Mouse (Mus musculus) heart, embryonic 12.5 days (tissue): ENCODE results near the gene Rnf43. TPM values are rescaled to one million over a fixed set of nuclear protein-coding genes. Genes with fewer than 3 reads are reported as not detected.

Experiments used
- ATAC-seq: fragments of 200-750 bp; cut with Nextera tagmentation; 2 replicates; pipeline ENCODE4 v1.8.0; 2017; ENCODE audit warnings: moderate TSS enrichment, moderate library complexity; ENCODE audit not compliant: insufficient number of reproducible peaks, low FRiP score
- H3K27ac ChIP-seq: fragments of 300-500 bp; sonication (generic); 2 replicates; pipeline ENCODE4 v1.5.1; 2016; ENCODE audit warnings: mild to moderate bottlenecking, moderate library complexity; ENCODE audit not compliant: poor library complexity, severe bottlenecking
- H3K27me3 ChIP-seq: fragments of 300-500 bp; sonication (generic); replicated peaks from 2 replicates; pipeline ENCODE4 v1.6.1; 2016; ENCODE audit warnings: mild to moderate bottlenecking, moderate library complexity
- H3K36me3 ChIP-seq: fragments of 300-500 bp; sonication (generic); 2 replicates; pipeline ENCODE4 v1.6.1; 2016; ENCODE audit warnings: mild to moderate bottlenecking, moderate library complexity
- H3K4me1 ChIP-seq: fragments of 300-500 bp; sonication (generic); replicated peaks from 2 replicates; pipeline ENCODE4 v1.6.1; 2016; ENCODE audit warnings: mild to moderate bottlenecking
- H3K4me2 ChIP-seq: fragments of 300-500 bp; sonication (generic); 2 replicates; pipeline ENCODE4 v1.6.1; 2016; ENCODE audit warnings: mild to moderate bottlenecking, moderate library complexity
- H3K4me3 ChIP-seq: fragments of 300-500 bp; sonication (generic); 2 replicates; pipeline ENCODE4 v1.5.1; 2016; ENCODE audit warnings: mild to moderate bottlenecking
- H3K9ac ChIP-seq: fragments of 300-500 bp; sonication (generic); 2 replicates; pipeline ENCODE4 v1.6.1; 2016; ENCODE audit warnings: mild to moderate bottlenecking, moderate library complexity
- H3K9me3 ChIP-seq: fragments of 300-500 bp; sonication (generic); replicated peaks from 2 replicates; pipeline ENCODE4 v1.6.1; 2016; ENCODE audit warnings: mild to moderate bottlenecking, moderate library complexity
- WGBS: fragments of 180-500 bp; shearing (Covaris S2); methylation state at CpG from one replicate; pipeline ENCODE4 v1.1.7; 2016; 5-methylcytosine and 5-hydroxymethylcytosine counted together
- polyA plus RNA-seq: library from polyadenylated mRNA; unstranded; fragments of >200 nt; fragmentation: Nextera tagmentation; extraction: Ambion mirVana; gene quantifications from 2 replicates; pipeline ENCODE4 v1.2.1, GENCODE M21; 2016

Rnf43 gene
- polyA plus RNA-seq, 1 experiment from 2014 or later, result 1.9 TPM

DNA sequence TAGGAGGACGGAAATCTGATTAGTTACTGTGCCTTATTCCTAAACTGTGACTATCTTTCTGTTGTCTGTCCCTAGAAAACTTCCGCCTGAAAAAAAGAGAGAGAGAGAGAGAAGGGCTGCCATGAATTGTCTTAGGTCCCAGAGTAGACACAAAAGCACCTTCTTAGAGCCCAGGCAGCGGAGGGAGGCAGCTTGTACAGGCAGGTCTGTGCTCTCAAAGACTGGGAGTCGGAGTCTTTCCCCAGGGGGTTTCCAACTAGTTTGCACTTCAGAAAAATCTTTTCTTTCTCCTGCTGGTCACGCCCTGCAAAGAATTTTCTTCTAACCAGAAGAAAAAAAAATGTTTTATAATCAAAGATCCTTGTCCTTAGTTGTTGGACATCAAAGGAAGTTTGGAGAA is 15.2 kb downstream of the Rnf43 start:
- WGBS, result 64% methylated on average over 5 of the region's 5 CpGs
- H3K4me3 ChIP-seq, result no peak overlapping the region

GRCm38 (mm10) chr11:87678545-87678944 is 16.0 kb downstream of the Rnf43 start:
- no peaks in the 10 kb centered on the region for H3K9me3 ChIP-seq
- 0 out of 2 replicates have a peak, but pooled peaks cover 8% of the 10 kb centered on the region for H3K27me3 ChIP-seq
- no peak overlapping the region for H3K27ac ChIP-seq
- H3K4me3 ChIP-seq, result no peak overlapping the region
- H3K4me1 ChIP-seq, result peaks cover 7% of the 10 kb centered on the region
- ATAC-seq, result no peak
- 76% methylated on average over 4 of the region's 4 CpGs for WGBS
- no peak overlapping the region for H3K9ac ChIP-seq
- no peak overlapping the region for H3K4me2 ChIP-seq
- no peaks in the 10 kb centered on the region for H3K36me3 ChIP-seq

More for the DNA sequence above, 15.2 kb downstream of the Rnf43 start:
- Histone ChIP-seq H3K4me1 (peaks cover under 1% of the 10 kb centered on the region; the same call in 1 of the 2 replicates), H3K27me3 (0 out of 2 replicates have a peak, but pooled peaks cover 8% of the 10 kb centered on the region), H3K36me3 (no peaks in the 10 kb centered on the region), H3K9me3 (no peaks in the 10 kb centered on the region), H3K9ac (no peak overlapping the region), H3K4me2 (no peak overlapping the region), H3K27ac (no peak overlapping the region)
- ATAC-seq, result no peak

DNA sequence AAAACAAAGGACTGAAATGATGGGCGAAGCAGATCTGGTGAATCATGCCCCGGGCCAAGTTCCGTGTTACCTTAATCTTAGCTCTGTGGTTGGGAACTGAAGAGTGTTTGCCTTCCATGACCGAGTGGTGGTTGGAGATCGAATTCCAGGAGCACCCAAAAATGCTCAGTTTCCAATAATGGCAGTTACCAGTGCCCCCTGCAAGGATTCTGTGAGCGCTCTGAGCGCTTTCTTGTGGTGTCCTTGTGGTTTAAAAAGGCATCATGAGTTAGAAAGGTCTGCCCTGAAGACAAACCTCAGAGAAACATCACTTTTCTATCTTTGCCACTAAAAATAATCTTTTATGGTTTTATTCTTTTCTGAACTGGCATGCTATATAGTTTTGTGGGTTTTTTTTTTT is 16.5 kb downstream of the Rnf43 start:
- Histone ChIP-seq H3K4me3 (no peak overlapping the region), H3K27ac (no peak overlapping the region), H3K9me3 (no peaks in the 10 kb centered on the region), H3K27me3 (0 out of 2 replicates have a peak, but pooled peaks cover 8% of the 10 kb centered on the region), H3K9ac (no peak overlapping the region), H3K4me1 (peaks cover 7% of the 10 kb centered on the region), H3K36me3 (no peaks in the 10 kb centered on the region), H3K4me2 (no peak overlapping the region)
- no peak for ATAC-seq
- 86% methylated on average over 7 of the region's 7 CpGs for WGBS

GRCm38 (mm10) chr11:87680786-87681185 is 18.3 kb downstream of the Rnf43 start:
- no peak for ATAC-seq

GRCm38 (mm10) chr11:87682096-87682495 is 19.6 kb downstream of the Rnf43 start:
- Histone ChIP-seq H3K36me3 (no peaks in the 10 kb centered on the region), H3K4me3 (no peak overlapping the region), H3K4me2 (no peak overlapping the region), H3K9me3 (no peaks in the 10 kb centered on the region), H3K27me3 (0 out of 2 replicates have a peak, but pooled peaks cover 5% of the 10 kb centered on the region), H3K9ac (no peak overlapping the region), H3K27ac (no peak overlapping the region), H3K4me1 (peaks cover 14% of the 10 kb centered on the region)
- ATAC-seq, result no peak
- 82% methylated on average over 12 of the region's 12 CpGs for WGBS

More at GRCm38 (mm10) chr11:87680786-87681185, 18.3 kb downstream of the Rnf43 start:
- Histone ChIP-seq H3K27ac (no peak overlapping the region), H3K4me2 (no peak overlapping the region), H3K27me3 (0 out of 2 replicates have a peak, but pooled peaks cover 8% of the 10 kb centered on the region), H3K4me3 (no peak overlapping the region), H3K36me3 (no peaks in the 10 kb centered on the region), H3K9ac (no peak overlapping the region), H3K9me3 (no peaks in the 10 kb centered on the region), H3K4me1 (peaks cover 7% of the 10 kb centered on the region)
- WGBS, result 80% methylated on average over 9 of the region's 9 CpGs

DNA sequence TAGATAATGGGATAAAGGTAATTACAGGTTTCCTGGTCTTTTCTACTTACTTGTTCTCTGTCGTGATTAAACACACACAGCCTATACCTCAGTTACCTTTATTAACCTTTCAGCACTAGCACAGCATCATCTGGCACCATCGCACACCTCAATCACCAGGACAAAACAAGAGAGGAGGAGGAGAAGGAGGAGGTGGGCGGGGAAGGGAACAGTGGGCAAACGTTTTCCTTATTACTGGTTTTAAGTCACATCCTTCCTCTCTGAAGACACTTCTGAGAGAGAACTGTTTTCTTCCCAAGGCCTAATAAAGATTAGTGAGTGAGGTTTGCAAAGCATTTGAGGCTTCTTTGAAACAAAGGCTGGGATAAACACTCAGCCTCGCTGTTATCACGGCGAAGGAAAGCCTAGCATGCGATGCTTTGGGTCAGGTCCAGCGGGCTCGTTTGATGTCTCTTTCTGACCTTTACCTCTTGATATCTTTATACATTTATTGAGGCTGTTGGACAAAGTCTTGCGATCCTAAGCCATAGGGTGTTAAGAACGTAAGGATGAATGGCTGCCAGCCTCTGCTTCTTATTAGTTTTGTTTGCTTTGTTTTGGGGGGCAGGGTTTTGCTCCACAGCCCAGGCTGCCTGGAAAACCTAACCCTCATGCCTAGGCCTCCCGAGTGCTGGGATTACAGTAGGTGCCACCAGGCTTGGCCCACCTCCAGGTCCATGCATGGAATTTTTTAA is 20.5 kb downstream of the Rnf43 start:
- ATAC-seq, result no peak
- Histone ChIP-seq H3K36me3 (no peaks in the 10 kb centered on the region), H3K27ac (no peak overlapping the region), H3K9ac (peak overlapping the region; percentile 12; the same call in 1 of the 2 replicates), H3K4me1 (peaks cover 22% of the 10 kb centered on the region), H3K4me3 (no peak overlapping the region), H3K9me3 (no peaks in the 10 kb centered on the region), H3K27me3 (0 out of 2 replicates have a peak, but pooled peaks cover 4% of the 10 kb centered on the region), H3K4me2 (no peak overlapping the region)
- 45% methylated on average over 13 of the region's 13 CpGs for WGBS

- ATAC-seq, result no peak
- 62% methylated on average over 7 of the region's 7 CpGs for WGBS
Observed at GRCm38 (mm10) chr11:87686407-87686806, 23.9 kb downstream of the Rnf43 start.

DNA sequence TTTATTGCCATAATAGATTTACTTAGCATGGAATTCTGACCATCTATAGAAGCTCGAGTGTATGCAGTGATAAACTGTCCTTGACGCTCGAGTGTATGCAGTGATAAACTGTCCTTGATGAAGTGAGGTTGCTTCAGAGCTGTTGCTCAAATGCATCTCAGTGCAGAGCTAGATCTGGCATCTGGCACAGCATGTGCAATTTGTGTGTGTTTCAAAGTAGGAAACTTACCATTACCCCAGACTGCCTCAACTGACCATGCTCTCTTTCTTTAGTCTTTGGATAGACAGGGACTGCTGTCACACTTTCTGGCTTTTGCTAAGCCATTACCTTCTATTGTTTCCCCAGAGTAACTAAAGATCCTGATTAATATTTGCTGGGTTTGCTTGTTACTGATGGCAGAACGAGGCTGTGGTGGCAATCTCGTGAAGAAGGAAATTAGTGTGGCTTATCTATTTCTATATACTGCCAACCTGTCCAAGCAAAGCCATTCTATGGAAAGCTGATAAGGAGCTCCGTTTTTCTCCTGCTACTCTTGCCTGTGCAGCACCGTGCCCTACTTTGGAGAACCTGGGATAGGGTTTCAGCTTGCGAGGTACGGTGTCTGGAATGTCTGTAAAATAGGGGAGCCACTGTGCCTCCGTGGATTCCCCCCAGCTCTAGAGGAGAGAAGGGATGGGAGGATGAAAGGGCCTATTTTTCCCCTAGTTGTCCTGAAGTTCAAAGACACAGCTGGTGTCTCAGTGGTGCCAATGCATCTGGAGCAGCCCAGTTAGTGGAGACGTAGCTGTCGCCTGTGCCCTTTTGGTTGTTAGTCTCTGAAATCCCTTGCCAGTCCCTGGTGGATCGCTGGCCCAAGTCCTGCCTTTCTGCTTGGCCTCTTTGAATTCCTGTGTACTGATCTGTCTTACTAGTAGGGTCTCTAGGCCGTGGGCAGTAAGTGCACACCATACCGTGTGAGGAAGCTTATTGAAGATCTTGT is 25.0 kb downstream of the Rnf43 start:
- Histone ChIP-seq H3K4me3 (no peak overlapping the region), H3K36me3 (no peaks in the 10 kb centered on the region), H3K4me1 (peaks cover 49% of the 10 kb centered on the region), H3K9me3 (no peaks in the 10 kb centered on the region), H3K9ac (no peak overlapping the region), H3K27ac (no peak overlapping the region), H3K27me3 (no peaks in the 10 kb centered on the region), H3K4me2 (no peak overlapping the region)
- 48% methylated on average over 15 of the region's 15 CpGs for WGBS
- no peak for ATAC-seq

More at GRCm38 (mm10) chr11:87686407-87686806, 23.9 kb downstream of the Rnf43 start:
- Histone ChIP-seq H3K4me3 (no peak overlapping the region), H3K36me3 (no peaks in the 10 kb centered on the region), H3K9ac (no peak overlapping the region), H3K27me3 (0 out of 2 replicates have a peak, but pooled peaks cover 4% of the 10 kb centered on the region), H3K27ac (no peak overlapping the region), H3K4me1 (peaks cover 49% of the 10 kb centered on the region), H3K9me3 (no peaks in the 10 kb centered on the region), H3K4me2 (no peak overlapping the region)

- no peak overlapping the region for H3K4me2 ChIP-seq
- H3K36me3 ChIP-seq, result no peaks in the 10 kb centered on the region
- H3K9ac ChIP-seq, result no peak overlapping the region
- H3K27me3 ChIP-seq, result no peaks in the 10 kb centered on the region
- ATAC-seq, result no peak
- no peaks in the 10 kb centered on the region for H3K9me3 ChIP-seq
- 0 out of 2 replicates have a peak overlapping the region, but pooled peaks have one; percentile 19 for H3K27ac ChIP-seq
- WGBS, result 85% methylated on average over 11 of the region's 11 CpGs
- H3K4me3 ChIP-seq, result no peak overlapping the region
- peaks cover 42% of the 10 kb centered on the region for H3K4me1 ChIP-seq
Observed at GRCm38 (mm10) chr11:87688478-87689203, 26.1 kb downstream of the Rnf43 start.

- Histone ChIP-seq H3K4me3 (no peak overlapping the region), H3K4me1 (peaks cover 42% of the 10 kb centered on the region), H3K9me3 (no peaks in the 10 kb centered on the region), H3K9ac (no peak overlapping the region), H3K4me2 (peak overlapping the region; percentile 20), H3K27ac (peak overlapping the region; percentile 32; the same call in 1 of the 2 replicates), H3K36me3 (no peaks in the 10 kb centered on the region), H3K27me3 (no peaks in the 10 kb centered on the region)
- ATAC-seq, result no peak
- 8% methylated on average over 7 of the region's 7 CpGs for WGBS
Observed at GRCm38 (mm10) chr11:87689402-87689808, 26.9 kb downstream of the Rnf43 start.
